Mouse (Mus musculus): ENCODE measurements around the gene Hist1h3i.
A peak's percentile ranks its signal among the peaks of the same experiment; 100 is the strongest.
"Not testable (repeated sequence)": the region's sequence is repeated elsewhere in the genome, so short reads cannot be mapped to it uniquely, and the experiment has no call there.

Hist1h3i gene

GRCm38 (mm10) chr13:21783255-21783617, at the start of gene Hist1h3i:
Gene Hist1h3i (minus strand): TSS chr13:21783370.
- DNase-seq (ENCODE audit: extremely low spot score, low spot score): no peak

- DNase-seq (ENCODE audit: extremely low spot score, low spot score): not testable (repeated sequence)
Measured at GRCm38 (mm10) chr13:21831418-21832394, 48.5 kb upstream of the Hist1h3i start, which contains the start of gene Hist1h4n. Gene Hist1h4n (minus strand): TSS chr13:21832196.

- DNase-seq (ENCODE audit: extremely low spot score, low spot score): peak; percentile 15
Measured at GRCm38 (mm10) chr13:21830344-21830743, 47.2 kb upstream of the Hist1h3i start.

- DNase-seq (ENCODE audit: extremely low spot score, low spot score): peak; percentile 4
Measured at GRCm38 (mm10) chr13:21828511-21828910, 45.3 kb upstream of the Hist1h3i start.

- not testable (repeated sequence) for DNase-seq (ENCODE audit: extremely low spot score, low spot score)
Measured at GRCm38 (mm10) chr13:21820082-21820890, 37.1 kb upstream of the Hist1h3i start.

- not testable (repeated sequence) for DNase-seq (ENCODE audit: extremely low spot score, low spot score)
Measured at GRCm38 (mm10) chr13:21812092-21812491, 28.9 kb upstream of the Hist1h3i start.

- not testable (repeated sequence) for DNase-seq (ENCODE audit: extremely low spot score, low spot score)
Measured at GRCm38 (mm10) chr13:21811539-21811938, 28.4 kb upstream of the Hist1h3i start, which contains the start of gene Hist1h4m. Gene Hist1h4m (plus strand): TSS chr13:21811746.

- not testable (repeated sequence) for DNase-seq (ENCODE audit: extremely low spot score, low spot score)
Measured at GRCm38 (mm10) chr13:21811074-21811473, 27.9 kb upstream of the Hist1h3i start.

- DNase-seq (ENCODE audit: extremely low spot score, low spot score): not testable (repeated sequence)
Measured at GRCm38 (mm10) chr13:21810073-21810472, 26.9 kb upstream of the Hist1h3i start, which contains the start of the genes Hist1h2bq and Hist1h2ao. Gene Hist1h2bq (minus strand): TSS chr13:21810197. Gene Hist1h2ao (plus strand): TSS chr13:21810465.

GRCm38 (mm10) chr13:21803058-21803457, 19.9 kb upstream of the Hist1h3i start:
- DNase-seq (ENCODE audit: extremely low spot score, low spot score): not testable (repeated sequence)

GRCm38 (mm10) chr13:21797163-21797562, 14.0 kb upstream of the Hist1h3i start:
- not testable (repeated sequence) for DNase-seq (ENCODE audit: extremely low spot score, low spot score)

GRCm38 (mm10) chr13:21795584-21795983, 12.4 kb upstream of the Hist1h3i start:
- DNase-seq (ENCODE audit: extremely low spot score, low spot score): no peak

GRCm38 (mm10) chr13:21790601-21791283, 7.6 kb upstream of the Hist1h3i start:
- DNase-seq (ENCODE audit: extremely low spot score, low spot score): peak; percentile 54

- no peak for DNase-seq (ENCODE audit: extremely low spot score, low spot score)
Measured at GRCm38 (mm10) chr13:21789925-21790324, 6.8 kb upstream of the Hist1h3i start.

- DNase-seq (ENCODE audit: extremely low spot score, low spot score): no peak
Measured at GRCm38 (mm10) chr13:21787760-21788593, 4.8 kb upstream of the Hist1h3i start.

GRCm38 (mm10) chr13:21786899-21787629, 3.9 kb upstream of the Hist1h3i start, which contains the start of the genes Hist1h2an and Hist1h2bp:
Gene Hist1h2an (minus strand): TSS chr13:21787218.
Gene Hist1h2bp (plus strand): TSS chr13:21787461.
- DNase-seq (ENCODE audit: extremely low spot score, low spot score): peak; percentile 87

GRCm38 (mm10) chr13:21786189-21786898, 3.2 kb upstream of the Hist1h3i start:
- DNase-seq (ENCODE audit: extremely low spot score, low spot score): peak; percentile 44

- DNase-seq (ENCODE audit: extremely low spot score, low spot score): no peak
Measured at GRCm38 (mm10) chr13:21784311-21784710, 1.1 kb upstream of the Hist1h3i start.
